Mouse (Mus musculus): ENCODE data around the gene Myh2. TPM values are rescaled to one million over a fixed set of nuclear protein-coding genes. Genes with fewer than 3 reads are reported as not detected.

The Myh2 gene
- polyA plus RNA-seq, 1 experiment from 2014 or later = 0.25 TPM

- Histone ChIP-seq H3K4me1 (no peaks in the 10 kb centered on the region), H3K36me3 (replicated peaks) (no peaks in the 10 kb centered on the region), H3K9me3 (no peaks in the 10 kb centered on the region), H3K4me3 (no peak overlapping the region), H3K27me3 (replicated peaks) (no peaks in the 10 kb centered on the region), H3K4me2 (no peak overlapping the region), H3K27ac (no peak overlapping the region), H3K9ac (no peak overlapping the region)
- 94% methylated on average over 8 of the region's 8 CpGs for WGBS
- ATAC-seq (replicated peaks) = no peak
Observed at GRCm38 (mm10) chr11:67221803-67222202, 51.0 kb downstream of the Myh2 start.

DNA sequence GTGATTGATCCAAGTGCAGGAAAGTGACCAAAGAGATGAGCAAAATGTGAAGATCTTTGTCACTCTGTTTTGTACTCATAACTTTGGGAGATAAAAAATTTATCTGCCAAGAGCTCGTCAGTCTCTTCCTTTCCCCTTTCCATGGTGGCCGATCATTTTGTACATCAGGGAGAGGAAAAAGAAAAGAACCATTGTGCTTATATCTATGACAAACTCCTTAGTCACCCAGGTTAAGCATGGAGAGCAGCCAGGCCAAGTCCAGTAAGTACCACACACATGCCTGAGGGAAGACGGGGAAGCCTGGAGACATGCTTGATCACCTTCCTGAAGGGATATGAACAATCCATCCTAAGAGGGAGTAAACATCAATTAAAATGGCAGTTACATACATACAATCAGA, 53.6 kb downstream of the Myh2 start:
- ATAC-seq (replicated peaks) = no peak
- Histone ChIP-seq H3K4me2 (no peak overlapping the region), H3K36me3 (replicated peaks) (no peaks in the 10 kb centered on the region), H3K9me3 (no peaks in the 10 kb centered on the region), H3K9ac (no peak overlapping the region), H3K27ac (no peak overlapping the region), H3K27me3 (replicated peaks) (no peaks in the 10 kb centered on the region), H3K4me1 (no peaks in the 10 kb centered on the region), H3K4me3 (no peak overlapping the region)
- 88% methylated on average over 3 of the region's 3 CpGs for WGBS

GRCm38 (mm10) chr11:67228731-67229130, 57.9 kb downstream of the Myh2 start:
- Histone ChIP-seq H3K36me3 (replicated peaks) (no peaks in the 10 kb centered on the region), H3K9me3 (no peaks in the 10 kb centered on the region), H3K4me1 (no peaks in the 10 kb centered on the region), H3K9ac (no peak overlapping the region), H3K4me2 (no peak overlapping the region), H3K27ac (no peak overlapping the region), H3K4me3 (no peak overlapping the region), H3K27me3 (replicated peaks) (no peaks in the 10 kb centered on the region)
- ATAC-seq (replicated peaks) = no peak
- WGBS = 88% methylated on average over 3 of the region's 3 CpGs

GRCm38 (mm10) chr11:67229166-67229565, 58.3 kb downstream of the Myh2 start:
- Histone ChIP-seq H3K4me3 (no peak overlapping the region), H3K27me3 (replicated peaks) (no peaks in the 10 kb centered on the region), H3K4me2 (no peak overlapping the region), H3K9me3 (no peaks in the 10 kb centered on the region), H3K9ac (no peak overlapping the region), H3K27ac (no peak overlapping the region), H3K4me1 (no peaks in the 10 kb centered on the region), H3K36me3 (replicated peaks) (no peaks in the 10 kb centered on the region)
- 90% methylated on average over 5 of the region's 5 CpGs for WGBS
- no peak for ATAC-seq (replicated peaks)

GRCm38 (mm10) chr11:67229946-67230345, 59.1 kb downstream of the Myh2 start:
- Histone ChIP-seq H3K27me3 (replicated peaks) (no peaks in the 10 kb centered on the region), H3K4me1 (no peaks in the 10 kb centered on the region), H3K27ac (no peak overlapping the region), H3K9me3 (no peaks in the 10 kb centered on the region), H3K9ac (no peak overlapping the region), H3K36me3 (replicated peaks) (no peaks in the 10 kb centered on the region), H3K4me2 (no peak overlapping the region), H3K4me3 (no peak overlapping the region)
- 88% methylated on average over 2 of the region's 2 CpGs for WGBS
- ATAC-seq (replicated peaks) = no peak

DNA sequence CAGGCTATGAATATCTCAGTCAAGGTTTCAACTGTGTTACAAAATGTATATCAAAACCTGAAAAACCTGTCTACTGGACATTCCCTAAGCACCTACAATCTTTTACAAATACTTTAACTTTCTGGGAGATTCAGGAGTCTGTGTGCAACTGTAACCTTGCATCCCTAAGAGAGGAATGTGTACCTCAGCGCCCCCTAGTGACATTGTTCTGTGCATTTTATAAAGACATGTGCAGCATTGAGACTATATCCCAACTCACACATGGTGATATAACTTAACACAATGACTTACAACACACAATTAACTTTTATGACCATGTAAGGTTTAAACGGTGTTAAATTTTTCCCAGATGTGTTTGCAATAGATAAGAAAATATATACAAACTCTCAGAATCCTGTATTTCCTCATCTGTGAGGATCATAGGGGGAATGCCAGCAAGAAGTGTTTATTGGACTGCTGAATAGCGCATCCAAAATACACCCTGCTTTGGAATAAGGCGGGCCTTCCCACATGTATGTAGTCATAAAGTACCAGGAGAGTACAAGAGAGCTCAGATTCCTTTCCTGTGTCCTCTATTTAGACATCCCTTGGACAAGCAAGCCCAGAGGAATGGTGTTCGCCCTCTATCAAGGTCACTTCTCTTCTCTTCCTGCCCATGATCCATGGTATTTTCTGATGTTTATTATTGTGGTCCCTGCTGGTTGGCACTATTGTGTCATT, 65.0 kb downstream of the Myh2 start:
- H3K27ac ChIP-seq = no peak overlapping the region
- 72% methylated on average over 5 of the region's 5 CpGs for WGBS
- H3K27me3 ChIP-seq (replicated peaks) = no peaks in the 10 kb centered on the region
- ATAC-seq (replicated peaks) = no peak
- H3K9me3 ChIP-seq = no peaks in the 10 kb centered on the region
- no peaks in the 10 kb centered on the region for H3K4me1 ChIP-seq
- H3K9ac ChIP-seq = no peak overlapping the region
- H3K36me3 ChIP-seq (replicated peaks) = no peaks in the 10 kb centered on the region
- H3K4me2 ChIP-seq = no peak overlapping the region
- no peak overlapping the region for H3K4me3 ChIP-seq

GRCm38 (mm10) chr11:67236799-67237198, 66.0 kb downstream of the Myh2 start:
- H3K27ac ChIP-seq = no peak overlapping the region
- H3K36me3 ChIP-seq (replicated peaks) = no peaks in the 10 kb centered on the region
- H3K9ac ChIP-seq = no peak overlapping the region
- no peaks in the 10 kb centered on the region for H3K4me1 ChIP-seq
- H3K4me2 ChIP-seq = no peak overlapping the region
- ATAC-seq (replicated peaks) = no peak
- 88% methylated on average over 9 of the region's 9 CpGs for WGBS
- H3K27me3 ChIP-seq (replicated peaks) = no peaks in the 10 kb centered on the region
- H3K9me3 ChIP-seq = no peaks in the 10 kb centered on the region
- no peak overlapping the region for H3K4me3 ChIP-seq

- no peaks in the 10 kb centered on the region for H3K27me3 ChIP-seq (replicated peaks)
- 78% methylated on average over 5 of the region's 5 CpGs for WGBS
Observed at GRCm38 (mm10) chr11:67237481-67238079, 66.8 kb downstream of the Myh2 start, which contains the start of gene Myh4. TSS of gene Myh4 (plus strand) at chr11:67238029.

DNA sequence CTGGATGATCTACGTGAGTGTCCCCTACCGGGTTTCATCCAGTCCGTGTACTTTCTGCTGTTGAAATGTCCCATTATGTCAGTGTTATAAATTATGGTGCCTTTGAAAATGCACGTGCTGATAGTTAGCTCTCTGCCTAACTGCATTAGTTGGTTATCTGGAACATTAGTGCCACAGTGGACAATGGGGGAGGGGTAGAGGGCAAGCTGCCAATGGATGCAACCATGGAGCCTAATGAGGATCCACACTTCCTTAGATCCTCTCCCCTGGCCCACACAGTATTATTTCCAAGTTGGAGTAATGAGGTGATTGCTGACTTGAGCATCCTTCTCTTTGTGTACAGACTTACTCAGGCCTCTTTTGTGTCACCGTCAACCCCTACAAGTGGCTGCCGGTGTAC, 70.2 kb downstream of the Myh2 start:
- no peak for ATAC-seq (replicated peaks)
- Histone ChIP-seq H3K36me3 (replicated peaks) (no peaks in the 10 kb centered on the region), H3K27me3 (replicated peaks) (no peaks in the 10 kb centered on the region), H3K27ac (no peak overlapping the region), H3K9ac (no peak overlapping the region), H3K4me2 (no peak overlapping the region), H3K4me1 (no peaks in the 10 kb centered on the region), H3K9me3 (no peaks in the 10 kb centered on the region), H3K4me3 (no peak overlapping the region)
- WGBS = 90% methylated on average over 6 of the region's 6 CpGs

More at GRCm38 (mm10) chr11:67237481-67238079, 66.8 kb downstream of the Myh2 start, which contains the start of gene Myh4:
- no peak within 1 kb of the TSS for H3K9ac ChIP-seq
- no peak within 1 kb of the TSS for H3K27ac ChIP-seq
- H3K9me3 ChIP-seq = no peaks in the 10 kb centered on the region
- no peak for ATAC-seq (replicated peaks)
- H3K4me2 ChIP-seq = no peak within 1 kb of the TSS
- no peaks in the 10 kb centered on the region for H3K4me1 ChIP-seq
- no peaks in the 10 kb centered on the region for H3K36me3 ChIP-seq (replicated peaks)
- H3K4me3 ChIP-seq = no peak within 1 kb of the TSS

Other genes with a start within 250 kb of the Myh2 start
- gene Tmem238l, start 214.4 kb upstream of the Myh2 start, polyA plus RNA-seq (2015; fragmentation: Nextera tagmentation; extraction: Ambion mirVana) = not detected in 2 replicates
- gene Tmem220, start 145.9 kb upstream of the Myh2 start, polyA plus RNA-seq (2015; fragmentation: Nextera tagmentation; extraction: Ambion mirVana) = 0.54 and 0.59 TPM in 2 replicates
- gene Adprm, start 118.4 kb upstream of the Myh2 start, polyA plus RNA-seq (2015; fragmentation: Nextera tagmentation; extraction: Ambion mirVana) = 32.4 and 35.3 TPM in 2 replicates
- gene Sco1, start 118.4 kb upstream of the Myh2 start, polyA plus RNA-seq (2015; fragmentation: Nextera tagmentation; extraction: Ambion mirVana) = 13.5 and 14.0 TPM in 2 replicates
- gene Myh3, start 92.7 kb upstream of the Myh2 start, polyA plus RNA-seq (2015; fragmentation: Nextera tagmentation; extraction: Ambion mirVana) = 0.15 and 0.22 TPM in 2 replicates
- gene Myh1, start 29.0 kb downstream of the Myh2 start, polyA plus RNA-seq (2015; fragmentation: Nextera tagmentation; extraction: Ambion mirVana) = 0.05 and 0.10 TPM in 2 replicates
- 0.14 and 0.17 TPM in 2 replicates for gene Myh4, start 67.0 kb downstream of the Myh2 start, polyA plus RNA-seq (2015; fragmentation: Nextera tagmentation; extraction: Ambion mirVana)
- 0.89 and 1.8 TPM in 2 replicates for gene Myh8, start 106.1 kb downstream of the Myh2 start, polyA plus RNA-seq (2015; fragmentation: Nextera tagmentation; extraction: Ambion mirVana)
- gene Myh13, start 150.6 kb downstream of the Myh2 start, polyA plus RNA-seq (2015; fragmentation: Nextera tagmentation; extraction: Ambion mirVana) = 0.10 TPM in 2 replicates

All from midbrain, embryonic 15.5 days (tissue).